Mouse (Mus musculus) olfactory bulb, adult 2 months (tissue): ENCODE measurements around the gene 4930402H24Rik.

Source experiments
- CTCF ChIP-seq: fragments of 200-500 bp; IDR thresholded peaks from 2 replicates; pipeline ENCODE4 v1.5.1; 2012; ENCODE audit warnings: low read depth, mild to moderate bottlenecking, low read length, moderate library complexity; ENCODE audit not compliant: insufficient read depth
- POLR2A ChIP-seq: fragments of 200-500 bp; IDR thresholded peaks from 2 replicates; pipeline ENCODE4 v1.6.1; 2012; ENCODE audit warnings: mild to moderate bottlenecking, low read depth, low read length, moderate library complexity; ENCODE audit not compliant: insufficient read depth

- TF ChIP-seq POLR2A: no peak
- TF ChIP-seq CTCF: no peak
Measured at GRCm38 (mm10) chr2:130887456-130887855, 18.8 kb downstream of the 4930402H24Rik start.
